Mouse (Mus musculus) stomach, embryonic 15.5 days (tissue): ENCODE data around the gene Kcnc1. TPM values are rescaled to one million over a fixed set of nuclear protein-coding genes. Genes with fewer than 3 reads are reported as not detected.
A peak's percentile ranks its signal among the peaks of the same experiment; 100 is the strongest.

Source experiments
- ATAC-seq: fragments of 200-750 bp; cut with Nextera tagmentation; 2 replicates; pipeline ENCODE4 v1.8.0; 2017; ENCODE audit warnings: low read depth, moderate number of reproducible peaks, moderate TSS enrichment; ENCODE audit not compliant: insufficient read depth, low FRiP score
- H3K27ac ChIP-seq: fragments of 300-500 bp; sonication (generic); 2 replicates; pipeline ENCODE4 v1.5.1; 2015; ENCODE audit warnings: mild to moderate bottlenecking, inconsistent platforms
- H3K27me3 ChIP-seq: fragments of 300-500 bp; sonication (generic); replicated peaks from 2 replicates; pipeline ENCODE4 v1.6.1; 2015; ENCODE audit warnings: inconsistent platforms
- H3K36me3 ChIP-seq: fragments of 300-500 bp; sonication (generic); 2 replicates; pipeline ENCODE4 v1.6.1; 2015; ENCODE audit warnings: inconsistent platforms
- H3K4me1 ChIP-seq: fragments of 300-500 bp; sonication (generic); 2 replicates; pipeline ENCODE4 v1.6.1; 2015; ENCODE audit warnings: inconsistent platforms
- H3K4me2 ChIP-seq: fragments of 300-500 bp; sonication (generic); 2 replicates; pipeline ENCODE4 v1.6.1; 2015; ENCODE audit warnings: mild to moderate bottlenecking, inconsistent platforms
- H3K4me3 ChIP-seq: fragments of 300-500 bp; sonication (generic); replicated peaks from 2 replicates; pipeline ENCODE4 v1.5.1; 2015; ENCODE audit warnings: inconsistent platforms
- H3K9ac ChIP-seq: fragments of 300-500 bp; sonication (generic); 2 replicates; pipeline ENCODE4 v1.6.1; 2015; ENCODE audit warnings: inconsistent platforms
- H3K9me3 ChIP-seq: fragments of 300-500 bp; sonication (generic); 2 replicates; pipeline ENCODE4 v1.6.1; 2016; ENCODE audit warnings: inconsistent platforms
- WGBS: fragments of 180-500 bp; shearing (Covaris S2); methylation state at CpG from one replicate; pipeline ENCODE4 v1.1.7; 2015; 5-methylcytosine and 5-hydroxymethylcytosine counted together
- polyA plus RNA-seq: library from polyadenylated mRNA; unstranded; fragments of >200 nt; fragmentation: Nextera tagmentation; extraction: Ambion mirVana; gene quantifications from 2 replicates; pipeline ENCODE4 v1.2.1, GENCODE M21; 2015

The Kcnc1 gene
- polyA plus RNA-seq, 1 experiment from 2014 or later = 0.87 TPM

GRCm38 (mm10) chr7:46463136-46463535 lies 66.8 kb downstream of the Kcnc1 start:
- Histone ChIP-seq H3K27ac (no peak overlapping the region), H3K4me3 (no peak overlapping the region), H3K27me3 (no peaks in the 10 kb centered on the region), H3K9me3 (no peaks in the 10 kb centered on the region), H3K36me3 (no peaks in the 10 kb centered on the region), H3K9ac (no peak overlapping the region), H3K4me2 (no peak overlapping the region), H3K4me1 (no peaks in the 10 kb centered on the region)
- 58% methylated on average over 8 of the region's 8 CpGs for WGBS
- no peak for ATAC-seq

GRCm38 (mm10) chr7:46466422-46466981 lies 70.2 kb downstream of the Kcnc1 start:
- no peak for ATAC-seq
- no peaks in the 10 kb centered on the region for H3K4me1 ChIP-seq
- 43% methylated on average over 7 of the region's 7 CpGs for WGBS
- H3K9me3 ChIP-seq = no peaks in the 10 kb centered on the region
- no peak overlapping the region for H3K4me2 ChIP-seq
- no peak overlapping the region for H3K4me3 ChIP-seq
- H3K27me3 ChIP-seq = no peaks in the 10 kb centered on the region
- no peak overlapping the region for H3K27ac ChIP-seq
- H3K36me3 ChIP-seq = no peaks in the 10 kb centered on the region
- no peak overlapping the region for H3K9ac ChIP-seq

DNA sequence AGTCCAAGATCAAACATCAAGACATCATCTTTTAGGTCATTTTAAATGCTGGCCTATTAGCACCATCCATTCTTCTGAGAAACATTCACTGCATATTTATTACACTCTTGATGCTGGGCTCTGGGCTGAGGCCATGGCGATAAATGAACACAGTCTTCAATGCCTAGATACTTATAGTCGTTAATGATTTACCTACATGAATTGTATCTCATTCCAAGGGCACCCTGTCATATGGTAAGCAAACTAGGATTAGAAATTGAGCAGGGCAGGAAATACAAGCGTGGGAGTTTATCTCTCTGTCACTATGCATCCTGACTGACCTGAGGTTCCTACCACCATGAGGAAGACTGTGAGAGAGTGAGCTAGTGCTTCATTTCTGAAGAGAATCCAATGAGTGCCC lies 73.2 kb downstream of the Kcnc1 start:
- H3K27ac ChIP-seq = no peak overlapping the region
- H3K4me3 ChIP-seq = no peak overlapping the region
- H3K4me1 ChIP-seq = no peaks in the 10 kb centered on the region
- H3K9ac ChIP-seq = no peak overlapping the region
- no peaks in the 10 kb centered on the region for H3K27me3 ChIP-seq
- 64% methylated on average over 3 of the region's 3 CpGs for WGBS
- no peaks in the 10 kb centered on the region for H3K9me3 ChIP-seq
- no peak for ATAC-seq
- H3K36me3 ChIP-seq = no peaks in the 10 kb centered on the region
- no peak overlapping the region for H3K4me2 ChIP-seq

- no peak overlapping the region for H3K4me2 ChIP-seq
- ATAC-seq = peak; percentile 19; the same call in 1 of the 2 replicates
- no peak overlapping the region for H3K27ac ChIP-seq
- no peak overlapping the region for H3K9ac ChIP-seq
- H3K4me3 ChIP-seq = no peak overlapping the region
- WGBS = 55% methylated on average over 7 of the region's 7 CpGs
- H3K4me1 ChIP-seq = no peaks in the 10 kb centered on the region
- H3K9me3 ChIP-seq = no peaks in the 10 kb centered on the region
- H3K27me3 ChIP-seq = no peaks in the 10 kb centered on the region
- H3K36me3 ChIP-seq = no peaks in the 10 kb centered on the region
Observed at GRCm38 (mm10) chr7:46471054-46471737, 74.9 kb downstream of the Kcnc1 start.

GRCm38 (mm10) chr7:46473141-46473540 lies 76.8 kb downstream of the Kcnc1 start:
- 32% methylated on average over 9 of the region's 9 CpGs for WGBS
- Histone ChIP-seq H3K27ac (no peak overlapping the region), H3K9me3 (no peaks in the 10 kb centered on the region)

DNA sequence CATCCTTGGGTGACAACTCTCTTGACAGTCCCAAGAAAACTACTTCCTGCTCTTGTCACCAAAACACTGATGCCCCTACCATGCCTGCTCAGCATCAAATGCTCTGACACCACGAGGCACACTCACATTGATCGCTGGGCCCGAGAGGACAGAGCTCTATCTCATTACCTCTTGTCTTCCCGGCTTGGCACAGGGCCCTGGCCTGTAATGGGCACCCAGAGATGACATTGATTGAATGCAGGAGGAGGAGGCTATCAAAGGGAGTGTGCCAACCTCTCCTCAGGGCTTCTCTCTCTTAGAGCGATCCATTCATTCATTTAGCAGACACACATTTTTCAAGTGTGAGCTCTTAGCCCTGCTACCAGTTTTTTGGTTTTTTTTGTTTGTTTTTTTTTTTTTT lies 79.2 kb downstream of the Kcnc1 start:
- Histone ChIP-seq H3K4me2 (no peak overlapping the region), H3K4me3 (no peak overlapping the region), H3K4me1 (no peaks in the 10 kb centered on the region), H3K36me3 (no peaks in the 10 kb centered on the region), H3K9ac (no peak overlapping the region), H3K27ac (no peak overlapping the region), H3K9me3 (no peaks in the 10 kb centered on the region), H3K27me3 (no peaks in the 10 kb centered on the region)
- 75% methylated on average over 5 of the region's 5 CpGs for WGBS
- no peak for ATAC-seq

More at GRCm38 (mm10) chr7:46473141-46473540, 76.8 kb downstream of the Kcnc1 start:
- no peak overlapping the region for H3K4me2 ChIP-seq
- H3K36me3 ChIP-seq = no peaks in the 10 kb centered on the region
- H3K4me3 ChIP-seq = no peak overlapping the region
- H3K9ac ChIP-seq = no peak overlapping the region
- no peaks in the 10 kb centered on the region for H3K4me1 ChIP-seq
- H3K27me3 ChIP-seq = no peaks in the 10 kb centered on the region
- ATAC-seq = no peak

- no peaks in the 10 kb centered on the region for H3K9me3 ChIP-seq
- H3K4me3 ChIP-seq = no peak overlapping the region
- ATAC-seq = no peak
- 0 out of 2 replicates have a peak, but pooled peaks cover 3% of the 10 kb centered on the region for H3K4me1 ChIP-seq
- H3K36me3 ChIP-seq = no peaks in the 10 kb centered on the region
- H3K27me3 ChIP-seq = no peaks in the 10 kb centered on the region
- H3K4me2 ChIP-seq = no peak overlapping the region
- WGBS = 91% methylated on average over 3 of the region's 3 CpGs
- H3K9ac ChIP-seq = no peak overlapping the region
- H3K27ac ChIP-seq = no peak overlapping the region
Observed at GRCm38 (mm10) chr7:46477456-46477855, 81.2 kb downstream of the Kcnc1 start.

DNA sequence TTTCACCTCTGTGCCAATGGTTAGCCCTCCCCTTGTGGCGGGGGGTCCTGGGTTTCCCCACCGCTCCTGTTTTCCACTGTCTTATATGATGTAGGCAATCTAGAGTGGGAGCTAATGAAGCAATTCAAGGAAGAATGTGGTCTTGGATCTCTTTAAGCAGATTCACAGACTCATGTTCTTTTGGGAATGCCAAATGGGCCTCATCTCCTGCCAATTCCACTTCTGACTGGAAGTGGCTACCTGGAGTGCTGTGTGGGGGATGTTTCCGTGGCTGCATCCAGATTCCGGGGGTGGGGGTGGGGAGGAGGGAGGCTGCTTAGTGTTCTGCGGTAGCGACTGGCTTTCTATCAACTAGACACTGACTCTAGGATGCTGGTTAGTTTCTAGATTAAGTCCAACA lies 83.5 kb downstream of the Kcnc1 start:
- no peak overlapping the region for H3K27ac ChIP-seq
- WGBS = 59% methylated on average over 6 of the region's 6 CpGs
- H3K36me3 ChIP-seq = no peaks in the 10 kb centered on the region

GRCm38 (mm10) chr7:46482099-46482531 lies 85.8 kb downstream of the Kcnc1 start:
- peak; percentile 56; the same call in 1 of the 2 replicates for ATAC-seq

More for the DNA sequence above, 83.5 kb downstream of the Kcnc1 start:
- no peak overlapping the region for H3K9ac ChIP-seq
- H3K4me1 ChIP-seq = 0 out of 2 replicates have a peak, but pooled peaks cover 8% of the 10 kb centered on the region
- H3K27me3 ChIP-seq = no peaks in the 10 kb centered on the region
- ATAC-seq = no peak
- no peaks in the 10 kb centered on the region for H3K9me3 ChIP-seq
- no peak overlapping the region for H3K4me3 ChIP-seq
- no peak overlapping the region for H3K4me2 ChIP-seq

GRCm38 (mm10) chr7:46483050-46483449 lies 86.8 kb downstream of the Kcnc1 start:
- ATAC-seq = no peak
- 61% methylated on average over 10 of the region's 10 CpGs for WGBS
- H3K36me3 ChIP-seq = no peaks in the 10 kb centered on the region

More at GRCm38 (mm10) chr7:46482099-46482531, 85.8 kb downstream of the Kcnc1 start:
- no peak overlapping the region for H3K4me2 ChIP-seq
- no peaks in the 10 kb centered on the region for H3K27me3 ChIP-seq
- no peaks in the 10 kb centered on the region for H3K9me3 ChIP-seq
- no peak overlapping the region for H3K9ac ChIP-seq
- no peak overlapping the region for H3K4me3 ChIP-seq
- 0 out of 2 replicates have a peak, but pooled peaks cover 8% of the 10 kb centered on the region for H3K4me1 ChIP-seq
- no peak overlapping the region for H3K27ac ChIP-seq
- no peaks in the 10 kb centered on the region for H3K36me3 ChIP-seq
- WGBS = 53% methylated on average over 2 of the region's 2 CpGs

GRCm38 (mm10) chr7:46484223-46484622 lies 87.9 kb downstream of the Kcnc1 start:
- Histone ChIP-seq H3K36me3 (no peaks in the 10 kb centered on the region), H3K4me2 (no peak overlapping the region), H3K9ac (no peak overlapping the region), H3K9me3 (no peaks in the 10 kb centered on the region), H3K4me3 (no peak overlapping the region), H3K27ac (no peak overlapping the region), H3K27me3 (no peaks in the 10 kb centered on the region), H3K4me1 (0 out of 2 replicates have a peak, but pooled peaks cover 8% of the 10 kb centered on the region)
- no peak for ATAC-seq
- WGBS = 73% methylated on average over 6 of the region's 6 CpGs

More at GRCm38 (mm10) chr7:46483050-46483449, 86.8 kb downstream of the Kcnc1 start:
- Histone ChIP-seq H3K27me3 (no peaks in the 10 kb centered on the region), H3K4me2 (no peak overlapping the region), H3K9ac (no peak overlapping the region), H3K27ac (no peak overlapping the region), H3K4me3 (no peak overlapping the region), H3K9me3 (no peaks in the 10 kb centered on the region), H3K4me1 (0 out of 2 replicates have a peak, but pooled peaks cover 8% of the 10 kb centered on the region)

GRCm38 (mm10) chr7:46486761-46487160 lies 90.5 kb downstream of the Kcnc1 start:
- Histone ChIP-seq H3K9ac (no peak overlapping the region), H3K9me3 (no peaks in the 10 kb centered on the region), H3K4me1 (0 out of 2 replicates have a peak, but pooled peaks cover 8% of the 10 kb centered on the region), H3K4me2 (no peak overlapping the region), H3K27ac (no peak overlapping the region), H3K27me3 (no peaks in the 10 kb centered on the region), H3K4me3 (no peak overlapping the region), H3K36me3 (no peaks in the 10 kb centered on the region)
- 80% methylated on average over 5 of the region's 5 CpGs for WGBS
- ATAC-seq = no peak
